Mouse (Mus musculus) midbrain, embryonic 11.5 days (tissue): ENCODE measurements at regions not wholly inside any gene's neighbourhood (a gene's known extent, or its start where the extent isn't known, plus 50 kb on each side); places are given as distances from the start of the nearest gene placed in this dataset.

Experiments
- ATAC-seq: fragments of 200-750 bp; cut with Nextera tagmentation; 2 replicates; pipeline ENCODE4 v1.8.0; 2017; ENCODE audit warnings: moderate TSS enrichment, moderate library complexity; ENCODE audit not compliant: low FRiP score
- DNase-seq: peaks from one replicate; pipeline ENCODE4 v3.0.0; 2015; ENCODE audit warnings: low spot score; ENCODE audit errors: missing footprints
- H3K27ac ChIP-seq: fragments of 300-500 bp; sonication (generic); 2 replicates; pipeline ENCODE4 v1.5.1; 2014; ENCODE audit warnings: low read depth, low read length
- H3K27me3 ChIP-seq: fragments of 300-500 bp; sonication (generic); 2 replicates; pipeline ENCODE4 v1.6.1; 2014; ENCODE audit warnings: mild to moderate bottlenecking, low read length, moderate library complexity, mixed read lengths; ENCODE audit not compliant: control insufficient read depth, insufficient read depth
- H3K36me3 ChIP-seq: fragments of 300-500 bp; sonication (generic); 2 replicates; pipeline ENCODE4 v1.6.1; 2014; ENCODE audit warnings: mild to moderate bottlenecking, low read length, moderate library complexity, mixed read lengths; ENCODE audit not compliant: control insufficient read depth, insufficient read depth
- H3K4me1 ChIP-seq: fragments of 300-500 bp; sonication (generic); 2 replicates; pipeline ENCODE4 v1.6.1; 2014; ENCODE audit warnings: low read length; ENCODE audit not compliant: control insufficient read depth, insufficient read depth
- H3K4me2 ChIP-seq: fragments of 300-500 bp; sonication (generic); 2 replicates; pipeline ENCODE4 v1.6.1; 2014; ENCODE audit warnings: mild to moderate bottlenecking, moderate library complexity
- H3K4me3 ChIP-seq: fragments of 300-500 bp; sonication (generic); 2 replicates; pipeline ENCODE4 v1.5.1; 2014; ENCODE audit warnings: low read depth, low read length
- H3K9ac ChIP-seq: fragments of 300-500 bp; sonication (generic); 2 replicates; pipeline ENCODE4 v1.6.1; 2014; ENCODE audit warnings: low read length
- H3K9me3 ChIP-seq: fragments of 300-500 bp; sonication (generic); 2 replicates; pipeline ENCODE4 v1.6.1; 2016; ENCODE audit warnings: low read length; ENCODE audit not compliant: control insufficient read depth
- WGBS: fragments of 180-500 bp; shearing (Covaris S2); extraction: QIAGEN DNeasy Blood & Tissue Kit; methylation state at CpG from one replicate; pipeline ENCODE4 v1.1.7; 2014; 5-methylcytosine and 5-hydroxymethylcytosine counted together

- H3K9ac ChIP-seq: no peak overlapping the region
- DNase-seq (peak; percentile 59), ATAC-seq (no peak)
- H3K36me3 ChIP-seq: no peaks in the 10 kb centered on the region
- H3K4me1 ChIP-seq: no peaks in the 10 kb centered on the region
- no peak overlapping the region for H3K4me3 ChIP-seq
- no peak overlapping the region for H3K27ac ChIP-seq
- no peaks in the 10 kb centered on the region for H3K9me3 ChIP-seq
- H3K4me2 ChIP-seq: no peak overlapping the region
- no peaks in the 10 kb centered on the region for H3K27me3 ChIP-seq
- WGBS: 75% methylated on average over 8 of the region's 8 CpGs
These were observed 559.0 kb upstream of the Nrsn1 start for GRCm38 (mm10) chr13:25829146-25829924.

GRCm38 (mm10) chr13:25808564-25809253, 538.4 kb upstream of the Nrsn1 start:
- H3K4me3 ChIP-seq: no peak overlapping the region

GRCm38 (mm10) chr13:25793216-25793803, 523.0 kb upstream of the Nrsn1 start:
- H3K4me2 ChIP-seq: no peak overlapping the region
- H3K9ac ChIP-seq: no peak overlapping the region
- H3K27me3 ChIP-seq: no peaks in the 10 kb centered on the region
- H3K9me3 ChIP-seq: no peaks in the 10 kb centered on the region
- DNase-seq (no peak), ATAC-seq (no peak)
- no peak overlapping the region for H3K4me3 ChIP-seq
- H3K27ac ChIP-seq: no peak overlapping the region
- no peaks in the 10 kb centered on the region for H3K4me1 ChIP-seq
- 43% methylated on average over 2 of the region's 2 CpGs for WGBS
- H3K36me3 ChIP-seq: no peaks in the 10 kb centered on the region

More at GRCm38 (mm10) chr13:25808564-25809253, 538.4 kb upstream of the Nrsn1 start:
- DNase-seq (no peak), ATAC-seq (no peak)
- WGBS: 81% methylated on average over 2 of the region's 2 CpGs
- Histone ChIP-seq H3K9ac (no peak overlapping the region), H3K4me1 (no peaks in the 10 kb centered on the region), H3K4me2 (no peak overlapping the region), H3K9me3 (no peaks in the 10 kb centered on the region), H3K27ac (no peak overlapping the region), H3K27me3 (no peaks in the 10 kb centered on the region), H3K36me3 (no peaks in the 10 kb centered on the region)

GRCm38 (mm10) chr13:25781161-25781560, 510.9 kb upstream of the Nrsn1 start:
- H3K4me2 ChIP-seq: no peak overlapping the region
- WGBS: 79% methylated on average over 5 of the region's 5 CpGs
- no peaks in the 10 kb centered on the region for H3K9me3 ChIP-seq
- no peak overlapping the region for H3K27ac ChIP-seq
- DNase-seq (no peak), ATAC-seq (no peak)
- H3K27me3 ChIP-seq: no peaks in the 10 kb centered on the region
- no peaks in the 10 kb centered on the region for H3K4me1 ChIP-seq
- H3K9ac ChIP-seq: no peak overlapping the region
- H3K36me3 ChIP-seq: no peaks in the 10 kb centered on the region
- no peak overlapping the region for H3K4me3 ChIP-seq

- H3K4me1 ChIP-seq: no peaks in the 10 kb centered on the region
- WGBS: 93% methylated on average over 3 of the region's 3 CpGs
- DNase-seq (no peak), ATAC-seq (no peak)
- H3K27ac ChIP-seq: no peak overlapping the region
- no peak overlapping the region for H3K4me3 ChIP-seq
- no peak overlapping the region for H3K4me2 ChIP-seq
- H3K36me3 ChIP-seq: no peaks in the 10 kb centered on the region
- no peak overlapping the region for H3K9ac ChIP-seq
- H3K27me3 ChIP-seq: no peaks in the 10 kb centered on the region
- no peaks in the 10 kb centered on the region for H3K9me3 ChIP-seq
These were observed 507.4 kb upstream of the Nrsn1 start for GRCm38 (mm10) chr13:25777706-25778105.

GRCm38 (mm10) chr13:25774586-25775182, 504.4 kb upstream of the Nrsn1 start:
- Histone ChIP-seq H3K4me2 (no peak overlapping the region), H3K4me3 (no peak overlapping the region), H3K9ac (no peak overlapping the region), H3K4me1 (no peaks in the 10 kb centered on the region), H3K9me3 (no peaks in the 10 kb centered on the region), H3K36me3 (no peaks in the 10 kb centered on the region), H3K27ac (no peak overlapping the region), H3K27me3 (no peaks in the 10 kb centered on the region)
- WGBS: 86% methylated on average over 2 of the region's 2 CpGs
- no peak for ATAC-seq
- DNase-seq: peak; percentile 73

GRCm38 (mm10) chr13:25754515-25755105, 484.3 kb upstream of the Nrsn1 start:
- Histone ChIP-seq H3K9ac (no peak overlapping the region), H3K4me3 (no peak overlapping the region), H3K36me3 (no peaks in the 10 kb centered on the region), H3K9me3 (0 out of 2 replicates have a peak, but pooled peaks cover 3% of the 10 kb centered on the region), H3K4me1 (peaks cover 11% of the 10 kb centered on the region), H3K27ac (no peak overlapping the region), H3K27me3 (no peaks in the 10 kb centered on the region), H3K4me2 (no peak overlapping the region)
- ATAC-seq (no peak), DNase-seq (no peak)

- Histone ChIP-seq H3K9ac (no peak overlapping the region), H3K4me2 (0 out of 2 replicates have a peak overlapping the region, but pooled peaks have one; percentile 11), H3K27me3 (no peaks in the 10 kb centered on the region), H3K36me3 (no peaks in the 10 kb centered on the region), H3K4me1 (peaks cover 11% of the 10 kb centered on the region), H3K4me3 (no peak overlapping the region), H3K27ac (peak overlapping the region; percentile 76), H3K9me3 (no peaks in the 10 kb centered on the region)
- peak; percentile 67 for ATAC-seq
- 22% methylated on average over 4 of the region's 4 CpGs for WGBS
- DNase-seq: peak; percentile 89
These were observed 481.1 kb upstream of the Nrsn1 start for GRCm38 (mm10) chr13:25751409-25751777.
